Mouse (Mus musculus) myocyte (in vitro differentiated cells): ENCODE measurements around the gene Ntn4.

ENCODE experiments used
- MAX ChIP-seq: IDR thresholded peaks from one replicate; pipeline ENCODE4 v1.6.1; 2011; ENCODE audit warnings: low read depth, mild to moderate bottlenecking, control low read depth
- POLR2A ChIP-seq: IDR thresholded peaks from one replicate; pipeline ENCODE4 v1.6.1; 2011; ENCODE audit warnings: low read depth, mild to moderate bottlenecking, control low read depth, moderate library complexity; ENCODE audit not compliant: insufficient read length
- POLR2AphosphoS2 ChIP-seq: IDR thresholded peaks from one replicate; pipeline ENCODE4 v1.6.1; 2011; ENCODE audit warnings: low read depth, control low read depth; ENCODE audit not compliant: insufficient read length
- TCF12 ChIP-seq: IDR thresholded peaks from one replicate; pipeline ENCODE4 v1.6.1; 2011; ENCODE audit warnings: mild to moderate bottlenecking, control low read depth; ENCODE audit not compliant: poor library complexity, insufficient read depth, severe bottlenecking
- TCF3 ChIP-seq: IDR thresholded peaks from one replicate; pipeline ENCODE4 v1.6.1; 2011; ENCODE audit warnings: low read depth, control low read depth; ENCODE audit not compliant: insufficient read length

- no peak for TF ChIP-seq POLR2A
- TF ChIP-seq TCF12, result no peak
- TF ChIP-seq TCF3, result no peak
- no peak for TF ChIP-seq POLR2AphosphoS2
- no peak for TF ChIP-seq MAX
These were observed 66.9 kb downstream of the Ntn4 start for GRCm38 (mm10) chr10:93707149-93708075.
